Mouse (Mus musculus): ENCODE measurements around the gene Mpped2. TPM values are rescaled to one million over a fixed set of nuclear protein-coding genes. Genes with fewer than 3 reads are reported as not detected.
A peak's percentile ranks its signal among the peaks of the same experiment; 100 is the strongest.

Gene Mpped2
- total RNA-seq (2014; rRNA removed) = 42.6 and 43.2 TPM in 2 replicates
- 79.4 and 84.6 TPM in 2 replicates for polyA plus RNA-seq (2015; fragmentation: Nextera tagmentation; extraction: Ambion mirVana)

GRCm38 (mm10) chr2:106692783-106693701, at the start of gene Mpped2:
Gene Mpped2 (plus strand): TSS chr2:106693269.
- Histone ChIP-seq H3K4me1 (ENCODE audit: insufficient read depth, low read length) (no peaks in the 10 kb centered on the region), H3K4me2 (ENCODE audit: low read depth, low read length, poor library complexity, severe bottlenecking) (peak within 1 kb of the TSS; percentile 95), H3K4me3 (ENCODE audit: low read depth, low read length) (peak within 1 kb of the TSS; percentile 95), H3K9me3 (ENCODE audit: low read length) (no peaks in the 10 kb centered on the region), H3K9ac (replicated peaks; ENCODE audit: low read length, poor library complexity, severe bottlenecking) (peak within 1 kb of the TSS; percentile 96), H3K27me3 (ENCODE audit: insufficient read depth, low read length) (no peaks in the 10 kb centered on the region), H3K36me3 (ENCODE audit: insufficient read depth, low read length) (no peaks in the 10 kb centered on the region), H3K27ac (ENCODE audit: low read depth, low read length) (peak within 1 kb of the TSS; percentile 96)
- ATAC-seq (ENCODE audit: low FRiP score) = peak; percentile 79
- DNase-seq (ENCODE audit: low spot score) = peak; percentile 66
- under 1% methylated on average over 31 of the region's 56 CpGs for WGBS
- TF ChIP-seq CTCF (IDR thresholded peaks at IDR 0.05) = peak; percentile 54

DNA sequence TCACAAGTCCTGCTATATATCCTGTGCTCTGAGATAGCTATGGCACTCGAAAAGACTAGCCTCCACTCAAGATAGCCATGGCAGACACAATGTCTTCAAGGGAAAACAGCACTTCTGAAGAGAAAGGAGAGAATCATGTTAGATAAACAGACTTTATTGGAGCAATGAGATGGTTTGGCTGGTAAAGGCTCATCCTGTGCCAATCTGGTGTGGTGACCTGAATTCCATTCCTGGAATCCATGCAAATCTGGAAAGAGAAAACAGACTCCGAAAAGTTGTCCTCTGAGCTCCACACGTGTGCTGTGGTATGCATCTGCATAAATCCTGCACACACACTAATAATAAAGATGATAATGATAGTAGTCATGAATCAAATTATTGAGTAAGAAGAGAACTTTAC, 48.3 kb upstream of the Mpped2 start:
- no peaks in the 10 kb centered on the region for H3K9me3 ChIP-seq (ENCODE audit: low read length)
- H3K4me2 ChIP-seq (ENCODE audit: low read depth, low read length, poor library complexity, severe bottlenecking) = no peak overlapping the region
- 87% methylated on average over 3 of the region's 3 CpGs for WGBS
- no peaks in the 10 kb centered on the region for H3K27me3 ChIP-seq (ENCODE audit: insufficient read depth, low read length)
- no peak for TF ChIP-seq CTCF (IDR thresholded peaks at IDR 0.05)
- no peak overlapping the region for H3K27ac ChIP-seq (ENCODE audit: low read depth, low read length)
- no peaks in the 10 kb centered on the region for H3K36me3 ChIP-seq (ENCODE audit: insufficient read depth, low read length)
- H3K9ac ChIP-seq (replicated peaks; ENCODE audit: low read length, poor library complexity, severe bottlenecking) = no peak overlapping the region
- DNase-seq (ENCODE audit: low spot score) (no peak), ATAC-seq (ENCODE audit: low FRiP score) (no peak)
- no peak overlapping the region for H3K4me3 ChIP-seq (ENCODE audit: low read depth, low read length)
- no peaks in the 10 kb centered on the region for H3K4me1 ChIP-seq (ENCODE audit: insufficient read depth, low read length)

- WGBS = 4% methylated on average over 25 of the region's 25 CpGs
- Histone ChIP-seq H3K4me2 (ENCODE audit: low read depth, low read length, poor library complexity, severe bottlenecking) (peak overlapping the region; percentile 59), H3K27me3 (ENCODE audit: insufficient read depth, low read length) (no peaks in the 10 kb centered on the region), H3K9me3 (ENCODE audit: low read length) (no peaks in the 10 kb centered on the region), H3K4me1 (ENCODE audit: insufficient read depth, low read length) (no peaks in the 10 kb centered on the region), H3K27ac (ENCODE audit: low read depth, low read length) (peak overlapping the region; percentile 75; the same call in 1 of the 2 replicates), H3K4me3 (ENCODE audit: low read depth, low read length) (peak overlapping the region; percentile 48), H3K36me3 (ENCODE audit: insufficient read depth, low read length) (no peaks in the 10 kb centered on the region), H3K9ac (replicated peaks; ENCODE audit: low read length, poor library complexity, severe bottlenecking) (peak overlapping the region; percentile 56)
- ATAC-seq (ENCODE audit: low FRiP score) (peak; percentile 96), DNase-seq (ENCODE audit: low spot score) (peak; percentile 95)
- no peak for TF ChIP-seq CTCF (IDR thresholded peaks at IDR 0.05)
Measured at GRCm38 (mm10) chr2:106649686-106650570, 43.1 kb upstream of the Mpped2 start.

- no peak overlapping the region for H3K27ac ChIP-seq (ENCODE audit: low read depth, low read length)
- H3K4me2 ChIP-seq (ENCODE audit: low read depth, low read length, poor library complexity, severe bottlenecking) = no peak overlapping the region
- H3K9ac ChIP-seq (replicated peaks; ENCODE audit: low read length, poor library complexity, severe bottlenecking) = no peak overlapping the region
- TF ChIP-seq CTCF (IDR thresholded peaks at IDR 0.05) = no peak
- 73% methylated on average over 8 of the region's 8 CpGs for WGBS
- H3K36me3 ChIP-seq (ENCODE audit: insufficient read depth, low read length) = no peaks in the 10 kb centered on the region
- no peaks in the 10 kb centered on the region for H3K27me3 ChIP-seq (ENCODE audit: insufficient read depth, low read length)
- DNase-seq (ENCODE audit: low spot score) = no peak
- no peaks in the 10 kb centered on the region for H3K9me3 ChIP-seq (ENCODE audit: low read length)
- no peak for ATAC-seq (ENCODE audit: low FRiP score)
- H3K4me1 ChIP-seq (ENCODE audit: insufficient read depth, low read length) = no peaks in the 10 kb centered on the region
- no peak overlapping the region for H3K4me3 ChIP-seq (ENCODE audit: low read depth, low read length)
Measured at GRCm38 (mm10) chr2:106652151-106652550, 40.9 kb upstream of the Mpped2 start.

DNA sequence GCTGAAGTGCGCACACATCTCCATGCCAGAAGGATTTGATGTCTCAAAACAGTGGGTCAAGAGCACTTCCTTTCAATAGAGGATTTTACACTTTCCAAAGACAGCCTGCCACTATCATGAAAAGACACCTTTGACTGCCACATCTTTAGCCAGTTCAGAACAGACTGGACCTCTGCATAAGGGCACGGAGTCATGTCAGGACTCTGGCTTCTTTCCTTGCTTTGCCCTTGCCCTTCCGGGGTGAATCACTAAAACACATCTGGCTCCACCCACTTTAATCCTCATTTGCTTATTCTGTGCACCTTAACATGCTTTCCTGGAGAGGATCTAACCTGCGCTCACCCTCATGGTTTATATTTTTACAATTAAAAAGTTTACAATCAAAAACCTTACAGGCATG, 40.3 kb upstream of the Mpped2 start:
- DNase-seq (ENCODE audit: low spot score) = no peak
- H3K4me2 ChIP-seq (ENCODE audit: low read depth, low read length, poor library complexity, severe bottlenecking) = no peak overlapping the region
- H3K27me3 ChIP-seq (ENCODE audit: insufficient read depth, low read length) = no peaks in the 10 kb centered on the region
- no peak for ATAC-seq (ENCODE audit: low FRiP score)
- WGBS = 87% methylated on average over 4 of the region's 4 CpGs
- no peaks in the 10 kb centered on the region for H3K4me1 ChIP-seq (ENCODE audit: insufficient read depth, low read length)
- H3K27ac ChIP-seq (ENCODE audit: low read depth, low read length) = no peak overlapping the region
- H3K9me3 ChIP-seq (ENCODE audit: low read length) = no peaks in the 10 kb centered on the region
- H3K9ac ChIP-seq (replicated peaks; ENCODE audit: low read length, poor library complexity, severe bottlenecking) = no peak overlapping the region
- no peaks in the 10 kb centered on the region for H3K36me3 ChIP-seq (ENCODE audit: insufficient read depth, low read length)
- H3K4me3 ChIP-seq (ENCODE audit: low read depth, low read length) = no peak overlapping the region
- TF ChIP-seq CTCF (IDR thresholded peaks at IDR 0.05) = no peak

Data from midbrain, postnatal 0 days (tissue).